Mouse (Mus musculus) cerebellum, adult 2 months (tissue): ENCODE measurements around the gene Coro1c. TPM values are rescaled to one million over a fixed set of nuclear protein-coding genes. Genes with fewer than 3 reads are reported as not detected.

Experiments
- DNase-seq, 2 experiments: peaks; one replicate each; pipeline ENCODE4 v3.0.0; 2021
- H3K27ac ChIP-seq: fragments of 200-500 bp; 2 replicates; pipeline ENCODE4 v1.5.1; 2012; ENCODE audit warnings: low read length, control low read depth, inconsistent platforms; ENCODE audit not compliant: insufficient read depth
- H3K27me3 ChIP-seq: fragments of 200-500 bp; 2 replicates; pipeline ENCODE4 v1.6.1; 2012; ENCODE audit warnings: inconsistent platforms, mild to moderate bottlenecking, low read length, moderate library complexity; ENCODE audit not compliant: control insufficient read depth, insufficient read depth
- H3K4me1 ChIP-seq: fragments of 200-500 bp; 2 replicates; pipeline ENCODE4 v1.6.1; 2011; ENCODE audit warnings: low read length; ENCODE audit not compliant: control insufficient read depth, insufficient read depth
- H3K4me3 ChIP-seq: fragments of 200-500 bp; replicated peaks from 2 replicates; pipeline ENCODE3; 2011; ENCODE audit warnings: mild to moderate bottlenecking, low read depth, low read length, control low read depth; ENCODE audit not compliant: insufficient read depth
- CTCF ChIP-seq: fragments of 200-500 bp; IDR thresholded peaks from 2 replicates; pipeline ENCODE4 v1.5.1; 2011; ENCODE audit warnings: low read depth, mild to moderate bottlenecking, control low read depth, low read length, moderate library complexity, borderline replicate concordance; ENCODE audit not compliant: insufficient read depth
- POLR2A ChIP-seq: fragments of 200-500 bp; IDR thresholded peaks from 2 replicates; pipeline ENCODE4 v1.6.1; 2011; ENCODE audit warnings: low read length, control low read depth, borderline replicate concordance; ENCODE audit not compliant: insufficient read depth
- WGBS: fragments of 180-500 bp; shearing (Covaris S2); methylation state at CpG from one replicate; pipeline ENCODE4 v1.1.7; 2018; 5-methylcytosine and 5-hydroxymethylcytosine counted together
- polyA plus RNA-seq: library from polyadenylated mRNA; depleted of rRNA; stranded (reverse); fragments of >200 nt; gene quantifications from 2 replicates; pipeline ENCODE4 v1.2.3, GENCODE M21; 2012

The Coro1c gene
- polyA plus RNA-seq, 1 experiment, result 90.2 TPM

DNA sequence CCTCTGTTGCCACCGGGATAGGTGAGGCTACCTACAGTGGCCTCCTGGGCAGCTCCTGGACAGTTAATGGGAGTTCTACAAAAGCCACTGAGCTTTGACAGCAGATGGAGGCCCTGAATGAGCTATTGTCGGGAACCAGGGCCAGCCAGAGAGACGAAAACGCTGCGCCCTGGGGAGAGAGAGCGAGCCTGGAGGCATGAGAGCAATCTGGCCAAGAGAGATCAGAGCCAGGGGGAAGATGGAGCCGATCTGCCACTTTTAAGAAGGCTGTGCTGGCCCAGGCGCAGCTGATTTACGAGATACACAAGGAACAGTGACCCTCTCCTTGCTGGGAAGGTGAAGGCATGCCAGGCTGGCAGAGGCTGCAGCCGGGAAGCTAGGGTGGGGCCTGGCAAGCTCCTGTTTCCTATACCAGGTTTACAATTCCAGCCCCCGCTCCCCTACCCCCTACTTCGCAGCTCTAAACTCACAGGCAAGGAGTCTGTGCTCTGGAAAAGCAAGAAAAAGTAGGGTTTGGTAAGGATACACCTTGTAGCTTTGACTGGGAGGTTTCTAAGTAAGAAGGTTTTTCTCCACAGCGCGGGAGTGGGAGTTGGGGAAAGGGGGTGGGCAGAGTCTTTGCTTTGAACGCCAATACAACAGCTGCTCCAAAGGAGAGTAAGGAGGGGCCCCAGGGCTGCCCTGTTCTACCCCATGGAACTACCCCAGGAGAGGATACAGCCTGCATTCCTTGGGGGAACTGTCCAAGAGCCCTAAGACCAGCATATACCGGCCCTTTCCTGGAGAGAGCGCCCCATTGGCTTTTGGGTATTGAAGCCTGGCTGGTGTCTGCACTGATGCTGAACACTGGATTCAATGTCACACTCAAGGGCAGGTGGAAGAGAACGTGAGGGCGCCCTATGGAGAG, 42.5 kb upstream of the Coro1c start:
- no peak overlapping the region for H3K4me3 ChIP-seq
- peak; percentile 80 to 87 for DNase-seq
- TF ChIP-seq POLR2A (0 out of 2 replicates have a peak, but pooled peaks have one; percentile 10), CTCF (no peak)
- WGBS, result 30% methylated on average over 19 of the region's 19 CpGs
- peaks cover 17% of the 10 kb centered on the region for H3K4me1 ChIP-seq
- no peaks in the 10 kb centered on the region for H3K27me3 ChIP-seq
- H3K27ac ChIP-seq, result peak overlapping the region; percentile 71

DNA sequence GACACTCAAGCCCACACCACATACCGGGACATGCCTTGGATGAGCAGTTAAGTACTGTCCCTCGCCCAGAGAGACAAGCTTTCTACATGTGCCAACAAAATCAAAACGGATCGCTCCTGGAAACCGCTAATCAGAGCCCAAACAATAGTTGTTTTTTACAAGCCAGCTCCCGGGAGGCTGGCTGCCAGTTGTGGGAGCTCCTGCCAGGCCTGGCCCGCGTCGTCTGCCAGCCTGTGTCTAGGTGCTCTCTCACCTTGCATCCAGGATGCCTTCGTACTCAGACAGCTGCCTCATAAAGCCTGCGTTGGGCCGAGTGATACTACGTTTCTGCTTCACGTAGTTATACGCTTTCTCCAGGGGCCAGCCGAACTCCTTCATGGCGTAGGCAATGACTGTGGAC, 41.6 kb upstream of the Coro1c start:
- Histone ChIP-seq H3K4me3 (no peak overlapping the region), H3K27ac (peak overlapping the region; percentile 71), H3K27me3 (no peaks in the 10 kb centered on the region), H3K4me1 (peaks cover 17% of the 10 kb centered on the region)
- WGBS, result 26% methylated on average over 17 of the region's 17 CpGs
- TF ChIP-seq CTCF, result no peak
- no peak for TF ChIP-seq POLR2A
- DNase-seq, result peak; percentile 42 to 51

DNA sequence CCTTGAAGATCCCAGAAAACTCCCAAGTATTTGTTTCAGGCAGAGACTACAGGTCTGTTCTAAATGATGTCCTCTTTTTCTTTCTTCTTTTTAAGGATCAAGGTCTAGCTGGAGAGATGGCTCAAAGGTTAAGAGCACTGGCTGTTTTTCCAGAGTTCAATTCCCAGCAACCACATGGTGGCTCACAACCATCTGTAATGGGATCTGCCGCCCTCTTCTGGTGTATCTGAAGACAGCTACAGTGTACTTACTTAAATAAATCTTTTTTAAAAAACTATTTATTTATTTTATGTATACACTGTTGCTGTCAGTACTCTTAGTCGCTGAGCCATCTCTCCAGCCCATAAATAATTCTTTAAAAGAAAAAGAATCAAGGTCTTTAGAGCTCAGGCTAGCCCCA, 38.7 kb upstream of the Coro1c start:
- Histone ChIP-seq H3K4me3 (no peak overlapping the region), H3K27me3 (no peaks in the 10 kb centered on the region), H3K27ac (no peak overlapping the region), H3K4me1 (peaks cover 17% of the 10 kb centered on the region)
- no peak for DNase-seq
- 79% methylated on average over 2 of the region's 2 CpGs for WGBS
- no peak for TF ChIP-seq CTCF
- no peak for TF ChIP-seq POLR2A

DNA sequence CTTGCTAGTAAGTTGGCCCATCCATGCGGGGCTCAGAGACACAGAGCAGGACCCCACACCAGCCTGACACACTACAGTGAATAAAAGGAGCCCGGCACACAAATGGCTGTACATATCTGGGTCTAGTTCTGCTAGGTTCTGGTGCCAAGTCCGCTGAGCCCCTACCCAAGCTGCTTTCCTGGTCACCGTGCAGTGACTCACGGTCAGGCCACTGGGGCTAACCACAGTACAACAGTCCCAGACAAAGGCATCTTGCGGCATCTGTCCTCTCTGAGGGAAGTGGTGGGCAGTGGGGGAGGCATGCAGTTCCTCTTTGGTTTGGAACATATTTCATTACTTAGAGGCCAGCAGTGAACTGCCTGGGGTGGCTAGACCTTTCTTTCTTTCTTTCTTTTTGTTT, 36.6 kb upstream of the Coro1c start:
- TF ChIP-seq CTCF (no peak), POLR2A (no peak)
- WGBS, result 86% methylated on average over 6 of the region's 6 CpGs
- DNase-seq, result no peak
- Histone ChIP-seq H3K27ac (no peak overlapping the region), H3K27me3 (no peaks in the 10 kb centered on the region), H3K4me3 (no peak overlapping the region), H3K4me1 (peaks cover 9% of the 10 kb centered on the region)

DNA sequence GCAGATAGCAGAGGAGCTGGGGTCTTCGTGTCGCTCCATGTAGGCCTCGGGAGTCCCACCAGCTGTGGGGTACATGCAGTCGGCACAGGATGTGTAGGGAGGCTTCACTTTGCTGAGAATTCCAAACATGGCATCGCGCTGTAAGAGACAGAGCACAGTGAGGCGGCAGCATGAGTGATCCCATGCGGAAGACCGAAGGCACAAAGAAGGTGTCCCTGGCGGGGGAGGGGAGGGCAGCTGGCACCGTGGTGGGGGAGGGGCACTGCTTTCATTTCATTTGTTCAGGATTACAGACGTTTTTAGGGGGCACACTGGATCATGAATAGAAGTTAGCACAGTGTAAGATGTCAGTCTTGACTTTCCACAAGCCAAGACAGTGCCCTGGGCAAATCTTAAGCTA, 34.8 kb upstream of the Coro1c start:
- H3K27ac ChIP-seq, result no peak overlapping the region
- no peaks in the 10 kb centered on the region for H3K27me3 ChIP-seq
- H3K4me1 ChIP-seq, result peaks cover 4% of the 10 kb centered on the region; the same call in 1 of the 2 replicates
- WGBS, result 59% methylated on average over 12 of the region's 12 CpGs
- DNase-seq, result no peak
- no peak for TF ChIP-seq POLR2A
- no peak for TF ChIP-seq CTCF
- H3K4me3 ChIP-seq, result no peak overlapping the region

DNA sequence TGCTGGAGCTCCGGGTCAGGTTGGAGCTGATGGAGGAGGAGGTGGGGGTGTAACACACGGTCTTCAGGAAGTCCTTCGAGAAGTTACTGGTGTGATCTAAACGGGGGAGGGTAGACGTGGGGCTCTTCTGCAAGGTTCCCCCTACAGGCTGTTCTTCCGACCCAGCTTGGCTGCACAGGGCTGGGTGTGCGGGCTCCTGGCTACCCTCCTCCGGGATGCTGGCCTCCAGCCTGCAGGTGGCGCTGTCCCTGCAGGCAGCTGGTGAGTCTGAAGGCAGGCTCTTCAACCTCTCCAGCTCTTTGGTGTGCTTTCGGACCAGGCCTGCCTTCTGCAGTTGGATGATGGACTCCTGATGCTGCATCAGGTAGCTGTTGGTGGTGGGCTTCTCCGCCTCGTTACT, 34.0 kb upstream of the Coro1c start:
- TF ChIP-seq POLR2A, result no peak
- peak; percentile 42; the same call in 1 of the 2 replicates for TF ChIP-seq CTCF
- Histone ChIP-seq H3K27ac (no peak overlapping the region), H3K27me3 (no peaks in the 10 kb centered on the region), H3K4me1 (peaks cover 11% of the 10 kb centered on the region), H3K4me3 (no peak overlapping the region)
- WGBS, result 85% methylated on average over 12 of the region's 12 CpGs
- no peak for DNase-seq

DNA sequence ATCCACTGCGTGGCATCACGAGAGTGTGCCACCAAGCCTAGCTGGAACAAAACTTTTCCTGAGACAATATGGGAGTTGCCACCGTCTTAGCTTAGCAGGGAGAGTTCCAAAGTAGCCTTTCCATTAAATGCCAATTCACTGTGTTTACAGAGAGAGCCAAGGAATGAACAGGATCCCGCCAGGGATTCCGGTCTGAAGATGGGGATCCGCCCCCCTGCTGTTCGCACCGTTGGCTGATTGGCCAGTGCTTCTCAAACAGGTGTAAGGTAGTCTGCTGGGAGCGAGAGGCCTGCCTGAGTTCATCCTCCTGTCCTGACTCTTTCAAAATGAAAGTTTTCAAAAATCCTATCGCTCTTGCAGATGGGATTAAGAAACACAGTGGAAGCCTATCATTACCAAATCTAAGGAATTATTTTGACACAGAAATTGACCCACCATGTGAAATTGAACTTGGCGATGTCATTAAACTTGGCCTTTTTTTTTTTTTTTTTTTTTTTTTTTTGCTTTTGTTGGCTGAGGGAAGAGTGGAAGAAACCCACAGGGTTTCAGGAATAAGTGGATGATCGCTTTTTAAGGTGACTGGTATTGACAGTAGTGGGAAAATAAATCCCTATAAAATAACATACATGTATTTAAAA, 30.8 kb upstream of the Coro1c start:
- H3K27ac ChIP-seq, result no peak overlapping the region
- no peaks in the 10 kb centered on the region for H3K27me3 ChIP-seq
- peak in 1 of 2 experiments; percentile 46 for DNase-seq
- H3K4me3 ChIP-seq, result no peak overlapping the region
- 54% methylated on average over 12 of the region's 12 CpGs for WGBS
- H3K4me1 ChIP-seq, result peaks cover 16% of the 10 kb centered on the region
- no peak for TF ChIP-seq POLR2A
- TF ChIP-seq CTCF, result no peak

DNA sequence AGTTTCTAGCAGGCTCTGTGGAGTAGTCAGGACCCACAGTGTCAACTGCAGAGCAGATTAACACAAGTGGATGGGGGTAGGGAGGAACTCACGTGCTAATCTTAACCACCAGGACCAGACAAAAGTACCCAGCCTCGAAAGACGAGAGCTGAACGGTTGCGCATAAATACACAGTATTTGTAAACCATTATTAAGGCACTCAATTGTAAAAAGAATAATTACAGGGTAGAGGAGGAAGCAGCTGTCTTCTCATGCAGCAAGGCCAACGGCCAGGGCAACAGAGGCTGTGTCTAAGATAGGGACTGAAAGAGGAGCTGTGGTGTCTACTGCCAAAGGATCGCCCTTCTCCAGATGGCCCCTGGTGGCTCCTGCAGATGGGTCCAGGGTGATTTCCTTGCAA, 29.1 kb upstream of the Coro1c start:
- DNase-seq, result no peak
- no peak for TF ChIP-seq POLR2A
- TF ChIP-seq CTCF, result no peak
- H3K27me3 ChIP-seq, result no peaks in the 10 kb centered on the region
- 27% methylated on average over 7 of the region's 7 CpGs for WGBS
- no peak overlapping the region for H3K27ac ChIP-seq
- no peak overlapping the region for H3K4me3 ChIP-seq
- H3K4me1 ChIP-seq, result peaks cover 16% of the 10 kb centered on the region
